Mouse (Mus musculus): Measurements from ENCODE around the gene Krtap3-1.

Gene Krtap3-1

DNA sequence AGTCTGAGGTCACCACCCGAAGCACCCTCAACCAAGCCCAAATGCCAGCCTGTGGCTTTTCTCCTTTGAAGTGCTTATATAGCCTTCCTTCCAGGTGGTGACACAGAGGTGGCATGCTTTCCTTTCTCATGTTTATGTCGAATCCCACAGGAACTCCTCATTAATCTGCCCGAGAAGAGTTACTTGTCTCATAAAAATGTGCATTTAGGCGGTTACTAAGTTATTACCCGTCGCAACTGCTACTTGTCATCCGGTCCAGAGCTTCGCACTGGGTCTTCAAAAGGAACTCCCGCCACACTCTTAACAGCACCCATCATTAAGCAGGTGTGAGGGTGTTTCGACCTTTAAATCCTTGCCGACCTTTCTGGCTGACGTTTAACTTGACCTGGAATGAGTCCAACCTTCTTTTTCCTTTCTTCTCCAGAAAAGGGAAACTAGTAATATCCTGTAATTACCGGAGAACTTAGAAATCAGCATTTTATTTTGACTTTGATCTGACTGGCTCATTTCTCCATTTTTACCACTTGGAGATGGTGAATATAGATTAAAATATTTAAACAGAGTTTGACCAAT, 45.1 kb downstream of the Krtap3-1 start, which contains the start of gene Krt39:
TSS of gene Krt39 (minus strand) at position 51 of the 573 bp plus-strand sequence.
- no peak for DNase-seq (ENCODE audit: extremely low spot score, low spot score)
